Mouse (Mus musculus) urinary bladder, postnatal 4 days (tissue): ENCODE measurements around the gene Usp50.

Source experiments
- DNase-seq, 2 experiments: peaks; one replicate each; pipeline ENCODE4 v3.0.0; 2021 to 2022; ENCODE audit warnings: low spot score in 2 of 2

The Usp50 gene

GRCm38 (mm10) chr2:126665984-126666383 lies 117.3 kb downstream of the Usp50 start:
- DNase-seq = no peak

GRCm38 (mm10) chr2:126663481-126663880 lies 119.8 kb downstream of the Usp50 start:
- no peak for DNase-seq
